Mouse (Mus musculus) thymus, adult 2 months (tissue): ENCODE results near the gene Stab1.

Experiments
- CTCF ChIP-seq: fragments of 200-500 bp; IDR thresholded peaks from 2 replicates; pipeline ENCODE4 v1.5.1; 2012; ENCODE audit warnings: mild to moderate bottlenecking, control low read depth, low read length, moderate library complexity, borderline replicate concordance; ENCODE audit not compliant: control insufficient read depth, poor library complexity, insufficient read depth; ENCODE audit errors: extremely low read depth
- POLR2A ChIP-seq: fragments of 200-500 bp; IDR thresholded peaks from 2 replicates; pipeline ENCODE4 v1.6.1; 2012; ENCODE audit warnings: mild to moderate bottlenecking, low read length, control low read depth, moderate library complexity; ENCODE audit not compliant: control insufficient read depth, poor library complexity, insufficient read depth; ENCODE audit errors: extremely low read depth

- TF ChIP-seq CTCF (no peak), POLR2A (no peak)
Observed at GRCm38 (mm10) chr14:31138219-31138896, 30.1 kb downstream of the Stab1 start.
